Mouse (Mus musculus) right cerebral cortex, adult 2 months (tissue): ENCODE data around the gene Il1r1.

Experiments
- DNase-seq, 2 experiments: peaks; one replicate each; pipeline ENCODE4 v3.0.0; 2021 to 2022; ENCODE audit warnings: low spot score in 2 of 2

The Il1r1 gene

DNA sequence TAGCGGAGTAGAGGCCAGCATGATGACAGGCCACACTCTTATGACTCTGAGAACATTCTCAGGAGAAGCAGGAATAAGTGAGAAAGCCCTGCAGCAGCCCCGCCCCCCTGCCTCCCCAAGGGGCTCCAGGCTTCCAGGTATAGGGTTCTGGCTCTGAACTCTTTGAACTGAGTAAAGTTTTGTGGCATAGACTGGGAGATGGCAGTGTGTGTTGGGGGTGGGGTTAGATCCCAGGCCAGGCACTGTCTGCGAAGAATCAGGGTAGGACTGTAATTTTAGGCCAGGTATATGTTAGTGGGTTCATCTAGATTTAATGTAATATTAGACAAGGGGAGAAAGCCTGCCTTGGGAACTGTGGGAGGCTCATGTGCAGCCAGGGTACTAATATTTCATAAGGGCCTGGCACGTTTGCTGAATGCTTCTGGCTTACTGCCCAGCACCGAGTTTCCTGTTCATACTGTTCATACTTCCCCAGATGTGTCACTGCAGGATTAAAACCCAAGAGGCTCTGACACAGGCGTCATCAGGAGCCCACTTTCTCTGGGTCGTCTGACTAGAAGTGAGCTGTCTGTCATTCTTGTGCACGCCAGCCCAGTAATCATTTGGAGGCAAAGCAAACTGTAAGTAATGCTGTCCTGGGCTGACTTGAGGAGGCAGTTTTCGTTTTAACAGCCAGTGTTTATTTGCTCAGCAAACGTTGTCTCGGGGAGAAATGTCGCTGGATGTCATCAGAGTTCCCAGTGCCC, at the start of gene Il1r1:
Gene Il1r1 (plus strand): TSS at position 542 of the 746 bp plus-strand sequence.
- no peak for DNase-seq

GRCm38 (mm10) chr1:40175123-40175522, 49.8 kb upstream of the Il1r1 start:
- DNase-seq, result no peak

DNA sequence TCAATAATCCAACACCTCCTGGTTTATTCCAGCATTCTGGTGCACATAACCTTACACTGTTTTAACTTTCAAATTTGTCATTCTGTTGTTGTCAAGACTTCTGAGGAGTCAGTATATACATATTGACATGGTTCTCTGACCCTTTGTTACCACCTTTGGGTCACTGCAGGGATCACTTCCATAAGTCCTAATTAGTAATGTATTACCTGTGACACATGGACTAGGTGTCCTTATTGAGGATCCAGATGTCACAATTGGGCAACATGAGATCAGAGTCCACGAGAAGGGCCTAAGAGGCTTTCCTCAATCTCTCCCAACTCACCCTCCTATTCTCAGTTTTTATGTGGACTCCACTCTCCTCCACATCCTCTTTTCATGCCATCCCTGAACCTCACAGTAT, 49.1 kb upstream of the Il1r1 start:
- no peak for DNase-seq

GRCm38 (mm10) chr1:40179031-40179430, 45.8 kb upstream of the Il1r1 start:
- DNase-seq, result no peak

DNA sequence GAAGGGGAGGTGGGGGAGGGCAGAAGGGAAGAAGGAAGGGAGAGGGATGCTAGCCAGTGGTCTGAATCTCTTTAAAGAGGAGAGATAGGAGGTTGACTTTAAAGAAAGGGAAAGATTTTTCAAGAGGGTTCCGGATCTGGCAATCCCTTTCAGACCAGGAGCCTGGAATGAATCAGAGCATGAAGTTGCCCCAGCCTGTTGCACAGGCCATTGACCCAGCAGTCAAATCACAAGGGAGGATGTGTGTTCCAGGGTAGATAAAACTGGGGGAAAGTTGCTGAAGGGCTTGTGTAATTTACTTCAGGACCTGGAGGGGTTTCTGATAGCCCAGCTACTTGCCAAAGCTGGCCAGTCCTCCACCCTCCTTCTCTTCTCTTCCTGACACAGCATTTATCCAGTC, 45.4 kb upstream of the Il1r1 start:
- no peak for DNase-seq

GRCm38 (mm10) chr1:40180861-40181260, 44.0 kb upstream of the Il1r1 start:
- DNase-seq, result no peak

DNA sequence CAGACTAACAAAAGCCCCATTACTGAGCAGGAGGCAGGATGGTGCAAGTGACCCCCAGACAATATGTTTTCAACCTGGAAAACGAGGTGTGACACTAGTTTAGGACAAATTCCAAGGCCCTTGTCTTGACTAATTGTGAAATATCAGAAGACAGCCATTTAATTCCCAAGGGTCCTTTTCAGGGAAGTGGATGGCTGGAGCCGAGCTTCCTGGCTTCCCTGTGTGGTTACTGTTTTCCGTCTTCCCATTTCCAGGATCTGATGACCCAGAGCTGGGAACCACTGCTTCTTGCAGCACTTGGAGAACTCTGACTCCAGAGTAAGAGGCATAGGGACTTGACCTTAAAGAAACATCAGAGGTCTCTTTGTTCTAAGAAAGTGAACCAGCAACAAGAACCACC, 43.2 kb upstream of the Il1r1 start:
- DNase-seq, result no peak

DNA sequence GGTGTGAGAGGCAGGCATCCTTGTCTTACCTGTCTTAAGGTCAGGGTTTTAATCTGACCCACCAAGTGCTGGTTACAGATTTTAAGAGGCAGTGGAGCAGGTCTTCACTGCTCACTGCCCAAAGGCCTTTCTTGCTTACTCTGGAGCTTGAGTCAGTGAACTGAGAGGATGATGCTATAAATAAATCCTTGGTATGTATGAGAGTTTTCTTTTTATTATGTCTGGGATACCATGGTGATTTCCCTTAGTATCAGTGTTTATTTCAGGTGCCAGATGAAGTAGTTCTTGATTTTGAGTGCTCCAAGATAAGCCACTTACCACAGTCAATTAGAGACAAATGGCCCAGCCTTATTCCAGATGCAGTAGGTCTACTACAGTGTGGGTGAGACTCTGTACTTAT, 41.5 kb upstream of the Il1r1 start:
- DNase-seq, result no peak

GRCm38 (mm10) chr1:40187961-40188360, 36.9 kb upstream of the Il1r1 start:
- DNase-seq, result peak in 1 of 2 experiments; percentile 7

DNA sequence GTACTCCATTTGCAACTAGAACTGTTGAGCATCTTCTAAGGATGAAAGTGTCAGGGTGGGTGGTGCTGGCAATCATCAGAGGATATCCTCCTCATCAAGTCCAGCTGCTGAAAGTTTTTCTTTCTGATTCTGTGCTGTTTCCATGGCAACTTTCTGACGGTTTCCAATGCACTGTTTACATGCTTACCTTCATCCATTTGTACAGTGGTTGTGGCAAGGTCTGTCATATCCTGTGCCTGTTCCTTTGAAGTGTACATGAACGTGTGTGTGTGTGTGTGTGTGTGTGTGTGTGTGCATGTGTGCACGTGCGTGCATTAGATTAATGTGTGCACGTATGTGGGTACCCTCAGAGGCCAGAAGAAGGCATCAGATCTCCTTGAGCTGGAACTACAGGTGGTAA, 34.9 kb upstream of the Il1r1 start:
- DNase-seq, result peak; percentile 15 to 19

- no peak for DNase-seq
Measured at GRCm38 (mm10) chr1:40190837-40191236, 34.0 kb upstream of the Il1r1 start.

DNA sequence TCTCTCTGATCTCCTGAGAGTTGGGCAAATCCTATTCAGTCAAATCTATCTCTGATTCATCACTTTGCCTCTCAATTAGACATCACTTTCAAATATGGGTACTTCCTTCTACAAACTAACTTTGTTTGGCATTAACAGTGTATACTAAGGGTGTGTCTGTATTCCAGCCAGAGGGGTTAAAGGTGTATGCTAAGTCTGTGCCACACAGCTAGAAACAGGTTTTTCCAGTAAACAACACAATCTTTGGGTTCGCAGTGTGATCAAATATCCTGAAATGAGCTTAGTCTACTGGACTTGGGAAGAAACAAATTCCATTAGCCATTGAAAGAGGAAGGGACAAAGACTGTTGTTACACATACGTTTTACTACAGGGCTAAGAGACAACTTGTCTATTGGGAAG, 30.6 kb upstream of the Il1r1 start:
- no peak for DNase-seq

GRCm38 (mm10) chr1:40213337-40214159, 11.3 kb upstream of the Il1r1 start:
- DNase-seq, result no peak

GRCm38 (mm10) chr1:40217521-40217920, 7.4 kb upstream of the Il1r1 start:
- DNase-seq, result no peak

DNA sequence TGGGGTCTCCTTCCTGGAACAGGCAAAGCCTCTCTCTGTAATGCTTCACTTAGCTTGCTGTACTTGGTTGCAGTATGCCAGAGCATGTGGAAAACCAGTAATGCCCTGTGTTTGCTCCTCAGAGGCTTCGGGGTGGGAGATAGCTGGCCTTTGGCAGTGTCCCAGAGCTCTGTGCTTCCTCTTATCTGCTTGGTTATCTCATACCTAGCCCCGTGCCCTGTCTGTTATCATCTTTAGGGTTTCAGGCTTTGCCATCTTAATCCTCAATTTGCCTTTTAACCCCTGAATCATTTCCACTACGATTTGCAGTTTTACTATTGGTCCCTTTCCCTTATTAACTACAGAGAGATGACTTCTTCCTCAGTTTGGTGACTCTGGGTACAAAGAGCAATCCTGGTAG, 6.3 kb upstream of the Il1r1 start:
- no peak for DNase-seq

- no peak for DNase-seq
Measured at GRCm38 (mm10) chr1:40220549-40220948, 4.3 kb upstream of the Il1r1 start.

DNA sequence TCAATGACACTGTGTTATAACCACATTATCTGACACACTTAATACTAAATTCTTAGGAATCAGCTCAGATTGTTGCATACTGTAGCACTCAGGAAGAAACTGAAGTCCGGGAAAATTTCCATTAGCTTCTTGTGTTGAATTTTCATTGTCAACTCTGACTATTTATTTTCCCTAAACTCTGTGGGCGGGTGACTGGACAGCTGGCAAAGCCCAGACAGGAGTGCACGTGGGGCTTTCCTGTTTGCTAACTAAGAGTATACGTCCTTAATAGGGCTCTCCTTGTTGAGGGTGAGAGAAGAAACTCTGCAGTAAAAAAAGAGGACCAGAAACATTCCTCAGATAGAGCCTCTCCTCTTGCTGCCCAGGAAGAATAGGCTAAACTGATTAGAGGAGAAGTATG, 3.0 kb upstream of the Il1r1 start:
- no peak for DNase-seq

DNA sequence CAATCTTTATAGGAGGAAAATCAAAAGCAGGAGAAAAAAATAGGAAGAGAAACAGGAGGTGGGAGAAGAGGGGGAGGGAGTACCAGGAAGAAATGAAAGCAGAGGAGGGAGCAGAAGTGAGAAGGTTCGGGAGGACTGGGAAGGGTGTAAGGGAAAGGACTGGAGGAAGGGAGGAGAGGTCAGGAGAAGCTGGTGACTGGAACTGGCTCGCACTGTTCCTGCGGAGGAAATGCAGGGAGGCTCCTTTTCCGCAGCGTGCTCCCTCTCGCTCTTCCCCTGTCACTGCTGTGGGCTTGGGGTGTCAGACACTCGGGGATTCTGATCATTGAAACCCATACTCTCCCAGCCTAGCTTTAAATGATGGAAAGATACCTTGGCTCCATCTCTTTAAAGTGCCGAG, 2.2 kb upstream of the Il1r1 start:
- no peak for DNase-seq

- DNase-seq, result no peak
Measured at GRCm38 (mm10) chr1:40223591-40223990, 1.3 kb upstream of the Il1r1 start.

GRCm38 (mm10) chr1:40225580-40225979, 700 bp downstream of the Il1r1 start:
- no peak for DNase-seq

DNA sequence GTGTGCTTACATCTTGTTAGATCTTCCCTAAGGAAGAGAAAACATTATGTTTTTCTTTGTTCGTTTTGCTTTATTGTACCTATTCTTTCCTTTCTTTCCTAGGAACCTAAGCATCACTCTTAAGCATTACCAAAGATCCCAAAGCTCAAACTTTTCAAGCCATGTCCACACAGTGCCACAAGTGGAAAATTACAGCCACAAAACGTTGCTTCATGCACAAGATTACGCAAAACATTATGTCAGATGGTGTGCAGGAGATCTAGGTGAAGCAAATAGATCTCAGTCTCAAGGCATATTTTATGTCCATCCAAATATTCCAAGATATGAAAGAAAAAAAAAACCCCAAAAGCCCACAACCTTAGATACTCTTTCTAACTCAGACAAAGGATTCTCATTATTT, 4.2 kb downstream of the Il1r1 start:
- DNase-seq, result no peak

DNA sequence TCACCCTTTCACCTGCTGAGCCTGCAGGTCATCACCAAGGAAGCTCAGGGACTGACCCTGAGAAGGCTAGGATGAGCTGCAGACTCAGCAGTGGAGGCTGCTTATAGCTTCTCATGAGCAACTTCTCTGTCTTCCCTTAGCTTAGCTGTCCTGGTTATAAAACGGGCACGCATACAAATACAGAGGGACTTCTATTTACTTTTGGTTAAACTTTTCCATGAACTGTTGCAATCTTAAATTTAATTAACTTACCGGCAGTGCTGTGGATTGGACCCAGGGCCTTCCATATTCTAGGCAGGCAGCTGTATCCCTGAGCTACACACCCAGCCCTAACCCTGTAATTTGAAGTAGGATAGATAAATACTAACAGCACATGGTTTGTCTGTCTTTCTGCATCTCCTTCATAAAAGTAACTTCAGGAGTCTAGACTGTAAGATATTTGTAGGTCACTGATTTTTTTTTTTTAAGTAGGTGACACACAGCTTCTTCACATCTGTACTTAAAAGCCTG, 4.9 kb downstream of the Il1r1 start:
- no peak for DNase-seq

DNA sequence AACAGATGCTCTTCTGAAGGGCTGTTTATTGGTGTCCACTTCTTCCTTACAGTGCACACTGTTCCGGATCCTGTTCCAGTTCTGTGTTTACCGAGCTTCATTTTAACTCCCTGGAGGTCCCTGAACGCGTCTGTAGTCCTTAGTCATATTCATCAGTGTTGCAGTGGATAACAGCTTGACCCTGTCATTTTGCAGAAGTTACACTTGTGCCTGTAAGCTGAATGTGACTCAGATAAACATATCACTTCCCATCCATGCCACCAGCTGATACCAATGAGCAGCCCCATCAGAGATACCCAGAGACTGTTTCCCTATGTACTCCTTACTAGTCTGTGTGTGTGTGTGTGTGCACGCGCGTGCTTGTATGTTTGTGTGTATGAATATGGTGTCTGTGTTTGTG, 5.5 kb downstream of the Il1r1 start:
- DNase-seq, result no peak
